Mouse (Mus musculus) retina, postnatal 1 day (tissue): ENCODE data around the gene Zbtb16.

Experiments
- DNase-seq: peaks from one replicate; pipeline ENCODE4 v3.0.0-alpha.2; 2012

The Zbtb16 gene

DNA sequence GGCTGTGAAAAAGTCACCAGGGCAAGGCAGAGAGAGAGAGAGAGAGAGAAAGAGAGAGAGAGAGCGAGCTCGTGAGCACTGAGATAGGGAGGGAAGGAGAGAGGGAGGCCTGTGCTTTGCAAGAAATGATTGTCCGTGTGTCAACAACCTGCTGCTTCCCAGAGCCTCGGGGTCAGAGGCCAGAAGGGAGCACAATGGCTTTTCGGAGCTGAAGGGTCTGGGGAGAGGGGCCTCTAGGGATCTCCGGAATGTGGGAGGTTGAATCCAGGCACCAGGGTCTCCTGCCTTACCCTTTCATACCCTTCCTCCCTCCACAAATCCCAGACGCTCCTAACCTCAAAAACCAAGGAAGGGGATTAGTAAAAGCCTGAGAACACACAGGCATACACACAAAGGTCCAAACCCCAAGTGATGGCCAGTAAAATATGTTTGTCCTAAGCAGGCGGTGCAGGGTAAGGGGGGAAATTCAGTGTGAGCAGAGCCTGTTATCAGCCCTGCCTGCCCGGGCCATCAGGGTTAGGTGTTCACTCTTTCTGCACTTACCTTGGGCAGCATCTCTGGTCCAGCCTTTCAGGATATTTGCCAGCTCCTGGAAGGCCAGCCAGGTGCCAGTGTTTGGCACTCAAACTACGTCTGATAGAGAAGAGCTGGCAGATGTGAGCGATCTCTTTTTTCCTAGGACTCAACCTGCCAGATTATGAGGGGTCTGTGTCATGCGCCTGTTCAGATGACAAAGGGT, 139.1 kb downstream of the Zbtb16 start:
- peak; percentile 48 for DNase-seq

DNA sequence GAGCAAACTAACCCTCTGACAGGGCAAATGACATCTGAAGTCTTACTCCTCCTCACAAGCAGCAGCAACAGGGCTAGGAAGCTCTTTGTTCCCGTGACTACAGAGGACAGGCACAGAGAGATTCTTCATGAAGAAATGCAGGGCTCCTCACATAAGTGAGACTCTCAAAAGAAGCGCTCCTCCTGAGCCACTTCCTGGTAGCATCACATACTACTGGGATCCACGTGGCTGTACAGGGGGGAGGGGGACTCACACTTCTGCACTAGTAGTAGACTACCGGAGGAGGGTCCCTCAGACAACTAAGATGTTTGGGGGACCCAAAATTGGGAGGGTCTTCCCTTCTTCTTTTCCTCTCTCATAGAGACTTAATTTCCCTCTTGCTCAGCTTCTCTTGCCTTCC, 139.7 kb downstream of the Zbtb16 start:
- DNase-seq: peak; percentile 30

DNA sequence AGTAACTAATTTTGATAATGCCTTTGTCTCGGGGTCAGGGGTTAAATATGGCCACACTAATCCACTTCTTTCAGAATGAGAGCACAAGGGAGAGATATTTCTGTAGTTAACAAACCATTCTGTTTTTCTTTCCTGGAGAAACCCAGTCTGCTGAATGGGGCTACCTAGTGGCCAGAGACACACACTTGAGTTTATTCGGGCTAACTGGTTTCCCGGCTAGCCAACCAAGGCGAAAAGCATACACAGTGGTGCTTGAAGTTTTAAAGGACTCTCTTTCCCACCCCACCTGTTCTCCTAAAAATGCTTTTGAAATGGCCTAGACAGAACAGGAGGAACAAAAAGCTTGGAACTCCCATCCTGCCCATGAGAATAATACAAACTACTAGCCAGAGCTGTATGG, 140.2 kb downstream of the Zbtb16 start:
- DNase-seq: peak; percentile 46

DNA sequence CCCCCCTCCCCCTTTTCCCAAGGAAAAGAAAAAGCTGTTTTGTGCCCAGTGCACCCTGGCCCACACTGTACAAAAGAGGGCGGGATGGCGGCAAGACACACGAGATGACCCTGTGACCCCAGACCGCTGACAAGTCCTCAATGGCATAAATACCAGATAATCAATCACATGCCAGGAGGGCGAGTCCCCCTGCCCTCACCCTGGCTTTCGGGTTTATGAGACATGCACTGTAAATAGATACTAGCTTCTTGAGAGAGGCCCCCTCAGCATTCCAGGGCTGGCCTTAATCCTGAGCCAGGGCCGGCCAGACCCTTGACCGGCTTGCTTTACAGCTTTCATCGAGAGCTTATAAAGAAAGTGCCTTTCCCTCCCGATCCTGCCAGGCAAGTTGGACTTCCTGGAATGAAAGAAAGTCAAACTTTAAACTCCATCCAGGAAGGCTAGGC, 141.4 kb downstream of the Zbtb16 start:
- peak; percentile 30 for DNase-seq

DNA sequence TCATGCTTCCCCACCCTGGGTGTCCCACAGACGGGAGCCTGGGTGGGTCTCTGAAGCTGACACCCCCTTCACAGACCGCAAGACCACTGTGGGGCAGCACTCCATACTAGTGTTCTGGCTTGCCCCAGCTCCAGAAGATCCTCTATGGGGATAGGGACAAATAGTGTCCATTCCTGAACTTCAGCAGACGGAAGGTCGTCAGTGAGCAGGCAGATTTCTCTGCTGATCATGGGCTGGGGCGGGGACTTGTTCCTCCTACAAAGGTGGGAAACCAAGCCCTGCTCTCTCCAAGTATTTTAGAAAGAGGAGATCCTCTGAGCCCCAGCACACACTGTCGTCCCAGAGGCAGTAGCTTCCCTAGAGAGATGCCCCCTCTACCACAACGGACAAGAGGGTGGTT, 142.3 kb downstream of the Zbtb16 start:
- no peak for DNase-seq

DNA sequence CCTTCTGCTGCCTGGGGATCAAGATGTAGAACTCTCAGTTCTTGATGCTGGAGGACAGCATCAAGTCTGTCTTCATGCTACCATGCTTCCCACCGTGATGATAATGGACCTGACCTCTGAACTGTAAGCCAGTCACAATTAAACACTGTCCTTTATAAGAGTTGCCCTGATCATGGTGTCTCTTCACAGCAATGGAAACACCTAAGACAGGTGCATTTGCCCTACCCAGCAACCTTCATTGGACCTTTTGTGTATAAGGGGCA, 146.4 kb downstream of the Zbtb16 start:
- DNase-seq: no peak

DNA sequence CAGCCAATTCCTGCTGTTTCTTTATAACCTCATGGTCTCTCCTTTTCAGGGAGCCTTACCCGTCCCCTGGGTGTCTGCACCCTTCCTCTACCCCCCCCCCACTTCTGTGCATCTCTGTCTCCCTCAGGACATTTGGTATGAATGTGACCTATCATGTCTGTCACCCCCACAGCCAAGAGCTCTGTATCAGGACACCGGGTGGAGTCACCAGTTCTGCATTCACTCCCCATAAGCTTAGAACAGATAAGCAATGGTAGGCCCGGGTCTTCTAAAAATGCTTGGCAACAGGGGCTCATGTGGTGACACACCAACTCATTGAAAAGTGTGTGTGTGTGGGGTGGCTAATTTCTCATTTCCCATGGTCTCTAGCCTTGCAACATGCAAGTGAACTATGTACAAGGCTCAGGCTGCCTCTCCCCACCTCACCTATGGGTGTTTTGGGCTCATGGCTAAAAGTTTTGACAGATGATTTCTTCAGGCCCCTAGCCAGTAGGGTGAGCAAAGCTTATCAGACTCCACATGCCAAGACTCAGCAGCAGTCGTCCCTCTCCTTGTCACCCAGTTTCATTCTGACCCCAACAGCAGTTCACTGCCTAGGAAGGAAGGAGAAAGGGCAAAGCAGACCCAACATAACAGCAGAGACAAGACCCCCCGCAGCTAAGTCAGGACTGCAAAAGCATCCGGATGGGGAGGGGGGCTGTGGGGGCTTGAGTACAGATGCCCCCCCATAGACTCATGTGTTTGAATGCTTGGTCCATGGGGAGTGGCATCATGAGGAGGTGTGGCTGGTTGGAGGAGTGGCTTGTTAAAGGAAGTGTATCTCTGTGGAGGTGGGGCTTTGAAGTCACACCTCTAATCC, 146.9 kb downstream of the Zbtb16 start:
- no peak for DNase-seq

DNA sequence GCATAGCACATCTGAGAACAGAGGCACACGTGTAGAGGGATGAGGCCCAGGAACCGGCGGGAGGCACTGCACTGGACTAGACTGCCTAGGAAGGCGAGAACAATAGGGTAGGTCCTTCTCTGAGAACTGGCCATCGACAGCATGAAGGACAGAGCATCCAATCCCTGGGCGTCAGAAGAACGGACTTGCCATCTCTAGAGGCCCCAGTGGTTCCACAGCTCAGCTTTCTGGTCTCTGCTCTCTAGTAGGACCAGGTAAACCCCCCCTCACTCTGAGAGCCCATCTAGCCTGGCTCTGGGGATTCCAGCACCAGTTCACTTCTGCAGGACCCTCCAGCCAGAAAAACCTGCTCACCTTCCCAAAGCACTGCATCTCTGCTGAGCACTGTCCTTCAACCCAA, 148.1 kb downstream of the Zbtb16 start:
- DNase-seq: no peak

DNA sequence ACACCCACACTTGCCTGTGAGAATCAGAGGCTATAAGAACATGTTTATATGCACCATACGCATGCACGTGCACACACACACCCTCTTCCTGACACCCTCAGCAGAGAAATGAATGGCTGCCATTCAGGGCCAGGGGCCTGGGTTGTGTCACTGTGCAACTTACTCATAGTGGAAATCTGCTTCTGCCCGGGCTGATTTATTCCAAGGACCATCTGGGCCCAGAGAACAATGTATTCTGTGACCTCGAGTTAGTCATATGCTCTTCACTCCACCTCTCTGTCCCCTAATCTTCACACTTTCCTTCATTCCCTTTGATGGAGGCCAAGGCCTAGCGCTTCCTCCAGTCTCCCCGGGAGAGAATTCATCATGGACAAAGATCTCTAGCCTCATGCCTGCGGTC, 150.3 kb downstream of the Zbtb16 start:
- no peak for DNase-seq

DNA sequence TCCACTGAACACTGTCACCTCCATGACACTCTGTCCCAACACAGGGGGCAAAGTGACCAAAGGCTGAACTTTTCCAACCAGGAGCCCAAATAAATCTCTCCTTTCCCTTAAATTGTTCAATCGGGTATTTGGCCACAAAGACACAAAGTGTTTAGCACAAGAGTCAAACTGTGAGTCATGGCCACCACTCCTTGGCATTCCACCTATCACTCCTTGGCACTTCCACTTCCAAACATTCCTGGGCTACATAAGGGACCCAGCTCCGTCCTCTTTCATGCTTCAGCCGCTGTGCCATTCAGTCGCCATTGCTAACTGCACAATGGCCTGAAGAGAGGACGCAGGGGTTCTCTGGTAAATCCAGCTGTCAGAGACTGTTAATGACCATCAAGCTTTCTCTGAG, 151.9 kb downstream of the Zbtb16 start:
- DNase-seq: no peak

DNA sequence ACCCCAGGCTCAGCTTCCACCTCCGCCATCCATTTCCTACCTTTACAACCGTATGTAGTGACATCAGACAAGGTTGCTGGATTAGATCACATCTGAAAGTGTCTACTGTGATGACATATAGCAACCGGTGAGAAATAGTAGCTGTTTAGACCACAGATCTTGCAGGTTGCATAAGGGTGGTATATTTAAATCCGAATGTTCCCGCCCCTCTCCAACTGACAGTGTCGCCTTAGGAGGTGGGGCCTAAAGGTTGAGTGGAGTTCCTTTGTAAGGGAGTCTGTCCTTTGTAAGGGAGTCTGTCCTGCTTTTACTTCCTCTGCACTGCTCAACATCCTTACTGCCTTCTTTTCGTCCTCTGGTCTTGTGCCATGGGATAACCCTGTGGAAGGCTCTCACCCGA, 154.8 kb downstream of the Zbtb16 start:
- DNase-seq: no peak

DNA sequence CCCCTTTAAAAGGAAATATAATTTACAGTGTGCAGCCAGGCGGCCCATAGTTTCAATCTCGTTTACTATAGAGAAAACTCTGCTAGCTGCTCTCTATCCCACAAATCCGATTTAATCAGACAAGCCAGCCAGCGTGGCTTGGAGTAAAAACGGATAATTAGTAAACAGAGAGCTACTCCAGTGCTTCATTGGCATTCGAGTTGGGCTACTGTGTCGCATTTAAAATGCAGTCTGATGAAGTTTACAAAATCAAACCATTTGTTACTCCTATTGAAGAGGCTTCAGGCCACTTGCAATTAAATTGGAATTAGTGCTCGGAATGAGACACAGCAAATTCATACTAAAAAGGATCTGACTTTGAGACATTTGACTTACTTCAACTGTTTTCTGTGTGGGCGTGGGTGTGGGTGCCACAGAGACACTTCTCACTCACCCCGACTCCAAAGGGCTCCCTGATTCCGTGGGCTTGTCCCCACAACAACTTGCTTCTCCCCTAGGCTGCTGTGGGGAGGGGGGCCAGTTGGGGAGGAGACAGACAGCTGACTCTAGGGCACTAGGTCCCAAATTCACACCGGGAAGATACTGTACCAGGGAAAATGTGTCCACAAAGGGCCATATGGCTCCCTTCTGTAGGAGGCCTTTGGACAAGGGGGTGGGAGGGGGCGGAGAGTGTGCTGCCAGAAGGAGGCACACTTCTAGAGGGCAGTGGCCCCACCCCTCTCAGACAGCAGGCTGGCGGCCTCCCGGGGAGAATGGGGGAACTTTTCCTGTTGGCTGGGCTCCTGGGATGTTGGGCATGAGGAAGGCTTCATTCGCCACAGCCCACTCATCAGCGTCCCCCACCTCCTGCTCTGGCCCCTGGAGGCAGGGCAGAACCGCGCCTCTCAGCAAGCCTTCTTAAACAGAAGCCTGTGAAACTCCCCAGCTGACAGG, 157.3 kb downstream of the Zbtb16 start:
- peak; percentile 91 for DNase-seq

DNA sequence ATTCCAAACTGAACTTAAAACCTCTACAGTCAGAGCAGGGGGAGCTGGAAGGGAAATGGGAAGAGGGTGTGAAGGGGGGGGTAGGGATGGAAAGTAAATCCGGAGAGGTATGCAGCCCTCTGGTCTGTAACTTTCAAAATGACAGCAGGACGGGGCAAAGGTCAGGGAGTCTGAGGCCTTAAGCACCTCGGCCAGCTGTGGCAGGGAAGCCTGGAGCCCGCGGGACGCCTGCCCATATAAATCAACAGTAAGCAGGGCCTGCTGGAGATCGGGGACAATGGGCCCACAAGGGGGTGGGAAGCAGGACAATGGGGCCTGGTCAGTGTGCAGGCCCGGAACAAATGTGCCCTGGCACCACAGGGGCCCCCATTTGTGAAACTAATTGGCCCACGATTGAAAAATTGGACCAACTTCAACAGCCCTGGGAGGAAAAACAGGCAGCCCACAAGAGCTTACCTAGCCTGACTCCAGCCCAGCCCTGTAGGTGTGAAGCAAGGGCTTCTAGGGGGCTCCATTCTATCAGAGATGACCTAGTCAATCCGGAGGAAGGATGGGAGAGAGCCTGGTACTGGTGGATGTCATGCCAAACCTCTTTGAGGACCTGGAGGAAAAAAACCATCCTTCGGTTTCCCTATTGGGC, 160.8 kb downstream of the Zbtb16 start:
- DNase-seq: peak; percentile 95

DNA sequence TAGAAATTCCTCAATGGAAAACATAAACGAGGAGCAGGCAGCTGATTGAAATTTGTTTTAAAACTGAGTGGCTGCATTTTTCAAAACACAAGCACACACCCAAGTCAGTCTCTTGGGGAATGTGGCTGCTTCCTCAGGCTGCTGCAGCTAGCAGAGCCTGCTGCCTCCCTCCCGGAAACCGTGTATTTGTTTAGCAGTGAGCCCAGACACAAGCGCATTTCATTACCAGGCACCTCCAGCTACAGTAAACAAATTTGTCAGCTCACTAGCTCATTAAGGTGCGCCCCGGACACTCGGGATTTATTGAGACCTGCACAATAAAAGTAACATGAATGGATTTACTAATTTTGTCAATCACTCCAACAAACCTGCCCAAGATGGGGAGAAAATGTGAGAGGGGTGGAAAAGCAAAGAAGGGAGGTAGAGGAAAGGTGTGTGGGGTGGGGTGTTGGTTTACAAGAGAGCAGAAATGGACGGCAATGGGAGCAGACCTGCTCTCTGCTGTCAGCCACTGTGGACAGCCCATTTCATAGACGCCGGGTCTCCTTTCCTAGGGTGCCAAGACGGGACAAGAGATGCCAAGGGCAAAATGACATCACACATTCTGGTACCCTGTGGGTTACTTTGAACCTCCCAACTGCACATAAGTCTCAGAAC, 161.5 kb downstream of the Zbtb16 start:
- no peak for DNase-seq

DNA sequence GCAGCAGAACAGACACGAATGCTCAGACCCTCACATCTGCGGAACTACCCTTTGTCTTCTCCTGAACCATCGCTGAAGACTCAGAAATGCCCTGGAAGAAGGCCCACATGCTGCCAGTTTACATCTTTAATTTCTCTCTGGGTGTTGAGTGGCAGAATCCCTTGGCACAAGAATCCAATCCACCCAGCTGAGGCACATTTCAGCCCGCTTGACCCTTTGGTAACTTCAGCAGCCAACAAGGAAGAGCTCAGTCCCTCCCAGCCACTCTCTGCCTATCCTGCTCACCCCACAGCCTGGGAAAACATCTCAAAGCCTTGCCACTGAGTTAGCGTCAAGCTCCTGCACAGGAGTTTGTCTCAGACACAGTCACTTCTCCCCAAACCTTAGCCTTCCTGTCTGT, 162.2 kb downstream of the Zbtb16 start:
- no peak for DNase-seq

DNA sequence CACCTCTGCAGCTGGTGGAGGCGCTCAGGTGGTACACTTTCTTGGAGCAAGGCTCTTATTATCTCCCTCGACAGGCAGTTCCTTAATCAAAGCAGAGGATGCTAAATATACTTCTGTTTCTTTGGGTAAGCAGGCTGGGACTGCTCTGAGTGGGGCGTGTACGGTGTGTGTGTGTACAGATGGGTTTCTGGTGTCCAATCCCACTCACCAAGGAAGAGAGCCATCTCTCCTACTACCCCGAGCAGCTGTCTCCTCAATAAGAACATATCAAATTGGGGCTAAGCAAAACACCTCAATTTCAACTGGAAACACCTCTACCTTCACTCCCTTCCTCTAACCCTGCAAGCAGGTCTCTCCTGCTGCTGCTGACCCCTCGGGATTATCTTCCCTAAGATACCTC, 162.8 kb downstream of the Zbtb16 start:
- DNase-seq: no peak

DNA sequence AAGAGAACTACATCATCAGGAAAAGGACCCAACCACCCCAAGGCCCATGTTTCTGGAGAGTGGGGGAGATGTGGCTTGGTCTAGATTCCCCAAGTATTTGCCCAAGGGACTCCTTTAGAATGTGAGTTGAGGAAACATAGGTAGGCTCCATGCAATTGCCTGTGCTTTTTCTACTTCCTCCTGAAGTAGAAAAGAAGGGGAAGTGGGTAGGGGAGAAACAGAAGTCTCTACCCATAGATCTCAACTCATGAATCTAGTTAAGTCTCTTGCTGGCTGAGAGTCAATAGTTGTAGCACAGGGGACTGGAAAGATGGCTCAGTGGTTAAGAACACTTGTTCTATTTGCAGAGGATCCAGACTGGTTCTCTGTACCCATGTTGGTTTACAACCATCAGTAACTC, 164.2 kb downstream of the Zbtb16 start:
- DNase-seq: no peak

DNA sequence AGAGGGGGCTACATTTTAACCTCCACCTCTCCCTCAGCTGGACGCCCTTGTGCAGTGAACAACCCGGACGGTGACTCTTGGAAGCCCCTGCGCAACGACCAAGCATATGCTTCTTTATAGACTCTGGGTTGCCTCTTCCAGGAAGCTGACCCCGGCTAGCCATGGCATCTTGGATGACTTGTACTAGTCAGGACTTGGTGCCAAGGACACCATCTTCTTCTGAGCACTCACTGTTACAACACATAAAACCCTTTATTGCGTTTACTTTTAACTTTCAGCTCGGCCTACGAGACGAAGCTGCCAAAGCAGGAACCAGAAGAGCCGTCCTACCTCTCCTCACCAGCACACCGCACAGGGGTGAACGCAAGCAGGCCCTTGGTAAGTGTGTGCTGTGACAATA, 165.9 kb downstream of the Zbtb16 start:
- DNase-seq: no peak

DNA sequence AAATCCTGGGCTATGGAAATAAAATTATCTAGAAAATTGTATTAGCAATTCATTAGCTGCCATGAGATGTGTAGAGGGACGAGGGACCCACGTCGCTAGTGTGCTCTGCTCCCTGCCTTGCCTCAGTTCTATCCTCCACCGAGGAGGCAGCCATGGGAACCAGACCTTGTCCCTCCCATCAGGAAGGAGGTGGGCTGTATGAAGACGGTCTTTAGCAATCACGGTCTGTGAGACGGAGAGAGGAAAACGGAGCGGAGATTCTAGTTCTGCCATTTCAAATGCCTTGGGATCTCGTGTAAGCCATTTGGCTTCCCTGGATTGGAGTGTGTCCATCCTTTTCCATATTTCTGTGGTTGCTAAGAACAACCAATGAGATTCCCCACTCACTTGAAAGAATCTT, 166.3 kb downstream of the Zbtb16 start:
- no peak for DNase-seq

DNA sequence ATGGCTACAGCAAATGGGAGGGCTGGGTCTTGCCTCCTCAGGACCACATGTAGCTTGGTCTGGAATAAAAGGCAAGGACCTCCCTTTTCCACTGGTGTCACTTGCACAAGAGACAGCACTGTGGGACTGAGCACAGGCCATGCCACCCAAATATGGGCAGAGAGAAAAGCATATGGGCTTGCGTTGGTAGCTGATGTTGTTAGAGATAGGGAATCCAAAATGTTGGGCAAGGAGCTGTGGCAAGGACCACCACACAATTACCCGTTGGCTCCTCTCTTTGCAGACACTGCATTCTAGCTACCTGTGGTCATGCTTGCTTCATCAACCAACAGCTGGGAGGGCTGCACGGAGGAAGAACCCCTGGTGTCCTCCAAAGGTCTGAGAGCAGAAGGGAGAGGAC, 169.3 kb downstream of the Zbtb16 start:
- no peak for DNase-seq

DNA sequence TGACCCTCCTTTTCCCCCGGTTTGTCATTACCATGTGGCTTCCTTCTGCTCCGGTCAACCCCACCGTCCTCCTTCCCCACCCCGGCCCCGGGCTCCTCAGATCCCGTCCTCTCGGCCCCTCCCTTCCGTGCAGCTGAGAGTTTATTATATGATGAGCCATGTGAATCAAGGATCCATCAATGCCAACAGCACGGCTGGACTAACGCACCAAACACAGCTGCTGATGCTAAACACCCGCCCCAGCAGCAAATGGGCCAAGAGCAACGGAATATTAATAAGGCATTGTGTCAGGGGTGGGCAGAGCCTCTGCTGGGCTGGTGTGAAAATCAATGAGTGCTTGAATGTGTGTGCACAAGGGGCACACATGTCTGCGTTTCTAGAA, 173.0 kb downstream of the Zbtb16 start:
- peak; percentile 88 for DNase-seq

DNA sequence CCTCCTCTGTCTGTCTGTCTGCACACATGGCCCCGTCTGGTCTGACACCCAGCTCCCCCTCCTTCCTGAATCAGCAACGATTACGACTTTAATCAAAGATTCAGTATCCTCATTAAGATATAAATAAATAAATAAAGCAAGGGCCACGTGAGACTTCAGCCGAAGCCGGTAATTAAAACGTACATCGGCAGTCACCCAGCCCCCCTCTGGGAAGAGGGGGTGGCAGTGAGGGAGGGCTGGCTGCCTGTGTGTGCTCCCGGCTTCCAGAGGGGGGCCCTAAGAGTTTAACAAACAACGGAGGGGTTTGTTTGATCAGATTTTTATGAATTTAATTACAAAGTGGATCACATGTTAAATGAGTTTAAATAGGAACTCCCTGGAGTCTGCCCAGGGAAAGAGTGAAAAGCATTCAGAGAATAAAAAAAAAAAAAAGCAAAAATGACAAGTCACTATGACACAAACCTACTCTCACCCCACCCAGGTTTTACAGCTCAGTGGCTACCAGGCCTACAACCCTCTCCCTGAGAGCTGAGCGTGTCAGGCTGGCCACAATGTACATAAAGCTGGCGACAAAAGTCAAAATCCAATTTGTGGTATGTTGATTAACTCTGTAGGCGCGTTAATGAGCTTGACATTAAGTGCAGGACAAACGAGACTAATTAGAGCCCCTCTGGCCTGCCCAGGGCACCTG, 173.5 kb downstream of the Zbtb16 start:
- peak; percentile 84 for DNase-seq
